Mouse (Mus musculus): Measurements from ENCODE around the gene Zfp609.

DNA sequence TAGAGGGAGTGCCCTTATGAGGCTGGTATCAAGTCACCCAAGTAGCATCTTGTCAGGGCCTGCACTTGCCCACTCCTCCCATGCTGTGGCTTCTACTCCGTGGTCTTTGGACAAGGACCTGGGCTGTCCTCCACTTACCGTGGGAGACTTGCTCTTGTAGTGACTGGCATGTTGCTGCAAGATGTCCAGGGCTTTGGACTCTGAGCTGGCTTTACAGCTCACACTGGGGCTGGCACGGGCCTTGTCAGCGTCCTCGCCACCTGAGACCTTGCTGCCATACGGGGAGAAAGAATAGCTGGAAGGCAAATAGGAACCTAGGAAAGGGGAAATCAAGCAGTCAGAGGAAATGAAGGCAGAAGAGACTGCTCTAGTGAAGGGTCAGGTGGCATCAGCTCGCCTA is 130.0 kb downstream of the Zfp609 start:
- TF ChIP-seq POLR2A (IDR thresholded peaks at IDR 0.05; ENCODE audit: insufficient read depth, low read depth, low read length) (no peak), CTCF (IDR thresholded peaks at IDR 0.05) (no peak), EP300 (IDR thresholded peaks at IDR 0.05; ENCODE audit: insufficient read depth, low read depth, low read length) (no peak)

Data from heart, adult 2 months (tissue).